Mouse (Mus musculus): ENCODE results near the gene Esd.

DNA sequence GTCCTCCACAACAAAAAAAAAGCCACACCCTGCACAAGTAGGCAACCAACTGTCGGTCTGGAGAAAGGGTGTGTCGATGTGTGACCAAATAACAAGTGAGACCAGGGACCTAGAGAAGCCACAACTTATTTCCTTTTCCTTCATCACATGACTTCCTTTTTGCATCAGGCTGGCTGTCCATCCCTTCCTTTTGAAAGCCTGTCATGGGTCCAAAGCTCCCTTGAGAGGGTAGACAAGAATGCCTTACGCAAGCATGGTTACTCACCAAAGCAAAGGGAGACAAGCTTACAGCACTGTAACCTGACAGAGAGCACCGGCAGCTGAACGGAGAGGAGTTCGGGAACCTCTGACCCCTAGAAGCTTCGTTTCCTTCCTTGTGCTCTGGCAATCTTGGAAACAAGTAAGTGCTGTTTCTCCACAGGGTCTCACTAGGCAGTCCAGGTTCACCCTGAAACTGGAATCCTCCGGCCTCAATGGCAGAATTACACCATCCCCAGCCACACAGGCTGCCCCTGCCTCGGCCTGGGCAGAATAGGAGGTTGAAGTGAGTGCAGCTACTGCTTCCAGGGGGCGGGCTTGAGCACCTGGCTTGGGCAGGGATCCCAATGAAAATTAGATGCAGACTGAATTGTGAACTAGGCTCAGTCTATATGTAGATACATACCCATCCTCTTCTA, 65.4 kb downstream of the Esd start:
- TF ChIP-seq CTCF (IDR thresholded peaks at IDR 0.05; ENCODE audit: borderline replicate concordance, extremely low read depth, insufficient read depth, insufficient read length) (no peak), POLR2A (IDR thresholded peaks at IDR 0.05; ENCODE audit: borderline replicate concordance, extremely low read depth, insufficient read depth, insufficient read length, poor library complexity, severe bottlenecking) (no peak)

All from brain, embryonic 14.5 days (tissue).